Mouse (Mus musculus) duodenum, adult 2 months (tissue): Measurements from ENCODE around the gene Rufy3. TPM values are rescaled to one million over a fixed set of nuclear protein-coding genes. Genes with fewer than 3 reads are reported as not detected.

Source experiments
- polyA plus RNA-seq: library from polyadenylated mRNA; depleted of rRNA; stranded (reverse); fragments of >200 nt; gene quantifications from 2 replicates; pipeline ENCODE4 v1.2.3, GENCODE M21; 2012; ENCODE audit warnings: low replicate concordance; rRNA removed

Rufy3 gene
- polyA plus RNA-seq = 3.7 and 4.6 TPM in 2 replicates

DNA sequence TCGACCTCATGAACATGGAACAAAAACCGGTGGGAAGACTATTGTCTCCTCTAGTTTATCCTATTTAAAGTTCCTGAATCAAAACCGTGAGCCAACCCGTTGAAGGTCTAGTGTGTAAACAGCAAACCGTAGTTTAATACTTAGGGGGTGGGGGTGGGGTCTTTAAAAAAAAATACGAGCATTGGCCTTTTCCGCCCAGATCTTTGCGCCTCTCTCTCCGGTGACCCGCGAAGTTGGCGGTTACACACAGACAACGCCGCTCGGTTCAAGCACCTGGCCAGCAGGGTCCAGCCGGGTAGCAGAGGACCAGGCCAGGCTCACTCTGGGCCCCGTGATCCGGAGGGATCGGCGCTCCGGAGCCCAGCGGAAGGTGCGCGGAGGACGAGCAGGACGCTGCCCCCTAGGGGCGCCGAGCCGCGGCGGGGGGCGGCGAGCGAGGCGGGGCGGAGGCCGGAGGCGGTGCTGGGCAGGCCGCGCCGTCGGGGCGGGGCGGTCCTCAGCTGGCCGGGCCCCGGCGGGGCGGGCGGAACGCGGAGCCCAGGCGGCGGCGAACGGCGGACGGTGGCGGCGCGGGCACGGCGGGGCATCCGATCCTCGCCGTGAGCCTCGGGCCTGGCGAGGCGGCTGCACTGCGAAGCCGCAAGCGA lies at the start of gene Rufy3:
Rufy3 (plus strand) TSS at position 540 of the 647 bp plus-strand sequence.

GRCm38 (mm10) chr5:88527657-88528056 lies 37.2 kb upstream of the Rufy3 start, which contains the start of gene Jchain:
Gene Jchain (minus strand): TSS chr5:88527891.

GRCm38 (mm10) chr5:88554086-88554886 lies 10.6 kb upstream of the Rufy3 start, which contains the start of gene Utp3:
Gene Utp3 (plus strand): TSS chr5:88554462.

DNA sequence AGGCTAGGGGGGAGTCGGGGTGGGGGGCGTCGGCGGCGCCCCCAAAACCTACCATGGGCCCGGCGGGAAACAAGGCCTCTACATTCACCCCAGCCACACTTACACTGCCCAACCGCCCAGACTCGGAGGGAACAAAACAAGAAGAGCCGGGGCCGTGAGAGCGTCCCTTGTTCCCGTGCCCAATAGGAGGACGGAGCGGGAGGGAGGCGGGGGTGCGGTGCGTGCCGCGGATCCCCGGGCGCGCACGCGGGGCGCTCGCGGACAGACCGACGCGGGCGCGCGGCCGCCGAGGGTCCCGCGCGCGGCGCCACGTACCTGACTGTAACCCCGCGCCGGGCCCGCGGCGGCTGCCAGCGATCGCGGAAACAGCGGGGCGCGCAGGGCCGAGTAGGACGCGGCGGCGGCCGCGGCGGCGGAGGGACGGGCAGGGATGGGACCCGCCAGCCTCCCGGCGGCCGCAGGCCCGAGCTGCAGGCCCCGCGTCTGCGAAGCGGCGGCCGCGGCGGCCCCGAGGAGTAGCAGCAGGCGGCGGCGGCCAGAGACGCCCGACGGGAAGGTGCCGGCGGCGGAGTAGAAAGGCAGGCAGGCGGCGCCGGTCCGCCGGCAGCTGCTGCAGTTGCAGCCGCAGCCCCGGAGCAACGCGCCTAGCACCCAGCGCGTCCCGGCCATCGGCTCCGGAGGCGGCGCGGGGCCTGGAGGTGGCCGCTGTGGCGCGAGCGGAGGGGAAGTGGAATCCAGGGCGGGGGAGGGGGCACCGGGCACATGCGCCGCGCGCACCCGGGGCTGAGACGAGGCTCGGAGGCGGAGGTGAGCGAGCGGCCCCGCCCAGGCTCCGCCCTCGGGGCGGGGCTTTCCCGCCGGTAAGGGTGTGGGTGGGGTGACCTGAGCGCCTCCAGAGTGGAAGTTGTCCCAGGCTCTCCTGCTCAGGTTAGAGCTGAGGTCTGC lies 110.9 kb downstream of the Rufy3 start, which contains the start of gene Grsf1:
Grsf1 (minus strand) TSS at position 729 of the 945 bp plus-strand sequence.

Other genes with a start within 250 kb of the Rufy3 start
- gene Prol1, start 247.7 kb upstream of the Rufy3 start, polyA plus RNA-seq = not detected in 2 replicates
- not detected in 2 replicates for gene Amtn, start 188.9 kb upstream of the Rufy3 start, polyA plus RNA-seq
- gene Ambn, start 109.0 kb upstream of the Rufy3 start, polyA plus RNA-seq = not detected in 2 replicates
- gene Enam, start 77.1 kb upstream of the Rufy3 start, polyA plus RNA-seq = 0.01 TPM in 1 of 2 replicates, not detected in the other
- gene Jchain, start 37.1 kb upstream of the Rufy3 start, polyA plus RNA-seq = 585 and 622 TPM in 2 replicates
- 2.5 TPM in 2 replicates for gene Utp3, start 10.6 kb upstream of the Rufy3 start, polyA plus RNA-seq
- gene Grsf1, start 111.1 kb downstream of the Rufy3 start, polyA plus RNA-seq = 27.0 and 29.4 TPM in 2 replicates
- 1.3 and 2.2 TPM in 2 replicates for gene Mob1b, start 155.8 kb downstream of the Rufy3 start, polyA plus RNA-seq
- gene Dck, start 200.0 kb downstream of the Rufy3 start, polyA plus RNA-seq = 1.2 and 1.6 TPM in 2 replicates